Mouse (Mus musculus): ENCODE data around the gene Gm16253. TPM values are rescaled to one million over a fixed set of nuclear protein-coding genes. Genes with fewer than 3 reads are reported as not detected.

Gene Gm16253
- polyA plus RNA-seq, 2 experiments, result 0.19 to 0.37 TPM

DNA sequence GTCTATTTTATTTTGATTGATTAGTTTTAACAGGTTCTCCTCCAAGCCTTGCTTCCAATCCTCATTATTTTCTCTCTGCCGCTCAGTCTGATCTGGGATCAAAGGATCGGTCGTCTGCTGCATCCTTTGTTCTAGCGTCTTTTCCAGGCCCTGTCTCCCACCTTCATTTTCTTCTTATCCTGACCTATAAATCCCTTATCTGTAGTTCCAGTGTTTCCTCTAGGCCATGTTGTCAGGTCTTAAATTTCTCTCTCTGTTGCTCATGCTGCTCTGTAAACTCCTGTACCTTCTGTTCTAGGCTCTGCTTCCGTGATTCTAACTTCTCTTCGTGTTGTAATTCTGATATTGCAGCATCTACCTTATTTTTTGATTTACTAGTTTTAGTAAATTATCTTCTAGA, 36.0 kb upstream of the Gm16253 start:
- no peaks in the 10 kb centered on the region for H3K9me3 ChIP-seq (ENCODE audit: control insufficient read depth, low read length)
- no peaks in the 10 kb centered on the region for H3K4me1 ChIP-seq (ENCODE audit: control insufficient read depth, insufficient read depth, low read length)
- H3K27me3 ChIP-seq (ENCODE audit: control insufficient read depth, insufficient read depth, low read length), result no peaks in the 10 kb centered on the region
- ATAC-seq (ENCODE audit: low FRiP score, low read depth) (no peak), DNase-seq (ENCODE audit: low spot score) (no peak)
- H3K27ac ChIP-seq (replicated peaks; ENCODE audit: low read depth, low read length), result no peak overlapping the region
- no peak overlapping the region for H3K9ac ChIP-seq (ENCODE audit: low read depth, low read length, severe bottlenecking)
- H3K4me3 ChIP-seq (replicated peaks; ENCODE audit: low read length), result no peak overlapping the region
- TF ChIP-seq POLR2A (IDR thresholded peaks at IDR 0.05; ENCODE audit: borderline replicate concordance, extremely low read depth, insufficient read depth, insufficient read length), result no peak
- 38% methylated on average over 6 of the region's 6 CpGs for WGBS
- H3K36me3 ChIP-seq (ENCODE audit: control insufficient read depth, insufficient read depth, low read length), result no peaks in the 10 kb centered on the region
- no peak overlapping the region for H3K4me2 ChIP-seq (replicated peaks; ENCODE audit: low read depth, low read length, severe bottlenecking)

- no peak for DNase-seq (ENCODE audit: low spot score)
- Histone ChIP-seq H3K4me1 (ENCODE audit: control insufficient read depth, insufficient read depth, low read length) (no peaks in the 10 kb centered on the region), H3K4me2 (replicated peaks; ENCODE audit: low read depth, low read length, severe bottlenecking) (no peak overlapping the region), H3K36me3 (ENCODE audit: control insufficient read depth, insufficient read depth, low read length) (no peaks in the 10 kb centered on the region), H3K9me3 (ENCODE audit: control insufficient read depth, low read length) (no peaks in the 10 kb centered on the region), H3K27me3 (ENCODE audit: control insufficient read depth, insufficient read depth, low read length) (no peaks in the 10 kb centered on the region), H3K9ac (ENCODE audit: low read depth, low read length, severe bottlenecking) (no peak overlapping the region), H3K4me3 (replicated peaks; ENCODE audit: low read length) (no peak overlapping the region), H3K27ac (replicated peaks; ENCODE audit: low read depth, low read length) (no peak overlapping the region)
- no peak for TF ChIP-seq POLR2A (IDR thresholded peaks at IDR 0.05; ENCODE audit: borderline replicate concordance, extremely low read depth, insufficient read depth, insufficient read length)
- 22% methylated on average over 14 of the region's 14 CpGs for WGBS
- ATAC-seq (ENCODE audit: low FRiP score, low read depth), result no peak
Observed at GRCm38 (mm10) chr3:96541328-96542078, 35.3 kb upstream of the Gm16253 start.

DNA sequence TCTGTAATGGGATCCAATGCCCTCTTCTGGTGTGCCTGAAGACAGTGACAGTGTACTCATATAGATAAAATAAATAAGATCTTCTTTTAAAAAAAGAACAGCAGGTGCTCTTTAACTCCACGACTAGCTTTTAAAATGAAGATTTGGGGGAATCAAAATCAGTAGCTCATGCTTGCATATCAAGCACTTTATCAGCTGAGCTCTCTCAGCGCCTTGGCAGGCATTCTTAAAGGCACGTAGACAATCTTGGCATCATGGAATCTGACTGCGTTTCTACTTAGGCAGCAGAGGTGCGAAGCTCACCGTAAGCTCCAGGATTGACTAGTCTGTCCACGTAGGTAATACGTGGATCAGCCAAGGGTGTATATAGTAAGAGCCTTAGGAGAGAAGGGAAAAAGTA, 34.2 kb upstream of the Gm16253 start:
- no peak for TF ChIP-seq POLR2A (IDR thresholded peaks at IDR 0.05; ENCODE audit: borderline replicate concordance, extremely low read depth, insufficient read depth, insufficient read length)
- no peak overlapping the region for H3K4me2 ChIP-seq (replicated peaks; ENCODE audit: low read depth, low read length, severe bottlenecking)
- H3K36me3 ChIP-seq (ENCODE audit: control insufficient read depth, insufficient read depth, low read length), result no peaks in the 10 kb centered on the region
- H3K27me3 ChIP-seq (ENCODE audit: control insufficient read depth, insufficient read depth, low read length), result no peaks in the 10 kb centered on the region
- no peak overlapping the region for H3K9ac ChIP-seq (ENCODE audit: low read depth, low read length, severe bottlenecking)
- no peaks in the 10 kb centered on the region for H3K9me3 ChIP-seq (ENCODE audit: control insufficient read depth, low read length)
- no peak overlapping the region for H3K27ac ChIP-seq (replicated peaks; ENCODE audit: low read depth, low read length)
- H3K4me3 ChIP-seq (replicated peaks; ENCODE audit: low read length), result no peak overlapping the region
- WGBS, result 79% methylated on average over 8 of the region's 8 CpGs
- ATAC-seq (ENCODE audit: low FRiP score, low read depth), result no peak
- H3K4me1 ChIP-seq (ENCODE audit: control insufficient read depth, insufficient read depth, low read length), result no peaks in the 10 kb centered on the region
- DNase-seq (ENCODE audit: low spot score), result no peak

DNA sequence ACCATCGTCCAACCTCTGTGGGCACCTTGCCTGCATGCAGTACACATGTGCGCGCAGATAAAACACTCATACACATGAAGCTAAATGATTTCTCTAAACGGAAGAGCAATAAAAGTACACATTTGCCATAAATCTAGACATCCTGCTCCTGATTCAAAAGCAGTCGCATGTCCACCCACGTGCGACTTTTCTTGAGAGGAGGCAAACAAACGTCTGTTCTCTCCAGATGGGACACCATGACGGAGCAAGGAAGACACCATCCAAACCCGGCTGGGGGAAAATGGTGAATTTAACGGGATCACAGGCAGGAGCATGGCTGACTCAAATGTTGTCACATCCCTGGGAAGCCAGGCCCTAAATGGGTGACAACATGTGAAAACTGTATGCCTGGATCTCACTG, 33.4 kb upstream of the Gm16253 start:
- 80% methylated on average over 11 of the region's 11 CpGs for WGBS
- Histone ChIP-seq H3K27ac (replicated peaks; ENCODE audit: low read depth, low read length) (no peak overlapping the region), H3K36me3 (ENCODE audit: control insufficient read depth, insufficient read depth, low read length) (no peaks in the 10 kb centered on the region), H3K4me1 (ENCODE audit: control insufficient read depth, insufficient read depth, low read length) (no peaks in the 10 kb centered on the region), H3K4me3 (replicated peaks; ENCODE audit: low read length) (no peak overlapping the region), H3K9me3 (ENCODE audit: control insufficient read depth, low read length) (no peaks in the 10 kb centered on the region), H3K27me3 (ENCODE audit: control insufficient read depth, insufficient read depth, low read length) (no peaks in the 10 kb centered on the region), H3K9ac (ENCODE audit: low read depth, low read length, severe bottlenecking) (no peak overlapping the region), H3K4me2 (replicated peaks; ENCODE audit: low read depth, low read length, severe bottlenecking) (no peak overlapping the region)
- ATAC-seq (ENCODE audit: low FRiP score, low read depth), result no peak
- no peak for DNase-seq (ENCODE audit: low spot score)
- TF ChIP-seq POLR2A (IDR thresholded peaks at IDR 0.05; ENCODE audit: borderline replicate concordance, extremely low read depth, insufficient read depth, insufficient read length), result no peak

DNA sequence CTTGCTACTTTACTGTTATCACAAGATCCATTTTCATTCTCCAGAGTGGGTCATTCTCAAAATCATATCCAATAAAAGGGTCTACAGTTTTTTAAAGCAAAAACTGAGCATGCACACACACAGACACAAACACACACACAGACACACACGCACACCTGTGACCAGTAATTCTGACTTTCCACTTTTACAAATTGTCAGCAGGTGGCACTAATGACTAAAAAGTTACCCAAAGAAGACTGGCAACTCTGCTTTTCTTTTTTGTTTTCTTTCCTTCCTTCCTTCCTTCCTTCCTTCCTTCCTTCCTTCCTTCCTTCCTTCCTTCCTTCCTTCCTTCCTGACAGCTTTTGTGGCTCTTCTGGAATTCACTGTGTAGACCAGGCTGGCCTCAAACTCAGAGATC, 31.2 kb upstream of the Gm16253 start:
- DNase-seq (ENCODE audit: low spot score) (no peak), ATAC-seq (ENCODE audit: low FRiP score, low read depth) (no peak)
- Histone ChIP-seq H3K4me2 (replicated peaks; ENCODE audit: low read depth, low read length, severe bottlenecking) (no peak overlapping the region), H3K27me3 (ENCODE audit: control insufficient read depth, insufficient read depth, low read length) (no peaks in the 10 kb centered on the region), H3K27ac (replicated peaks; ENCODE audit: low read depth, low read length) (no peak overlapping the region), H3K9ac (ENCODE audit: low read depth, low read length, severe bottlenecking) (no peak overlapping the region), H3K4me1 (ENCODE audit: control insufficient read depth, insufficient read depth, low read length) (no peaks in the 10 kb centered on the region), H3K4me3 (replicated peaks; ENCODE audit: low read length) (no peak overlapping the region), H3K36me3 (ENCODE audit: control insufficient read depth, insufficient read depth, low read length) (no peaks in the 10 kb centered on the region), H3K9me3 (ENCODE audit: control insufficient read depth, low read length) (no peaks in the 10 kb centered on the region)
- no peak for TF ChIP-seq POLR2A (IDR thresholded peaks at IDR 0.05; ENCODE audit: borderline replicate concordance, extremely low read depth, insufficient read depth, insufficient read length)
- WGBS, result 38% methylated on average over 1 of the region's 1 CpGs
